Mouse (Mus musculus) liver, adult (tissue): Measurements from ENCODE around the gene Olfr108.

Source experiments
- GATA4 ChIP-seq: IDR thresholded peaks from 2 replicates; pipeline ENCODE4 v1.6.1; 2014; ENCODE audit warnings: mild to moderate bottlenecking, low read length; ENCODE audit not compliant: insufficient replicate concordance

Olfr108 gene

GRCm38 (mm10) chr17:37445180-37445579 lies at the start of gene Olfr108:
Gene Olfr108 (plus strand): TSS chr17:37445480.
- no peak for TF ChIP-seq GATA4

GRCm38 (mm10) chr17:37398926-37399325 lies 46.4 kb upstream of the Olfr108 start, which contains the start of gene Olfr107:
Gene Olfr107 (plus strand): TSS chr17:37399226.
- TF ChIP-seq GATA4: no peak

GRCm38 (mm10) chr17:37413380-37413779 lies 31.9 kb upstream of the Olfr108 start:
- no peak for TF ChIP-seq GATA4

- TF ChIP-seq GATA4: no peak
Measured at GRCm38 (mm10) chr17:37458616-37459015, 13.3 kb downstream of the Olfr108 start, which contains the start of gene Olfr109. Gene Olfr109 (plus strand): TSS chr17:37458916.

GRCm38 (mm10) chr17:37483452-37483851 lies 38.2 kb downstream of the Olfr108 start, which contains the start of gene H2-M2:
Gene H2-M2 (minus strand): TSS chr17:37483552.
- no peak for TF ChIP-seq GATA4

- TF ChIP-seq GATA4: no peak
Measured at GRCm38 (mm10) chr17:37491930-37492518, 46.7 kb downstream of the Olfr108 start, which contains the start of gene Olfr110. Gene Olfr110 (plus strand): TSS chr17:37492468.
